Mouse (Mus musculus) hindbrain, embryonic 15.5 days (tissue): Measurements from ENCODE around the gene Krtap24-1. TPM values are rescaled to one million over a fixed set of nuclear protein-coding genes. Genes with fewer than 3 reads are reported as not detected.

ENCODE experiments used
- ATAC-seq: fragments of 200-750 bp; cut with Nextera tagmentation; 2 replicates; pipeline ENCODE4 v1.8.0; 2017; ENCODE audit warnings: low read depth, moderate number of reproducible peaks, moderate TSS enrichment; ENCODE audit not compliant: low FRiP score
- H3K27ac ChIP-seq: fragments of 300-500 bp; sonication (generic); replicated peaks from 2 replicates; pipeline ENCODE4 v1.5.1; 2015; ENCODE audit warnings: mild to moderate bottlenecking, inconsistent platforms
- H3K27me3 ChIP-seq: fragments of 300-500 bp; sonication (generic); 2 replicates; pipeline ENCODE4 v1.6.1; 2015; ENCODE audit warnings: control low read depth, inconsistent platforms
- H3K36me3 ChIP-seq: fragments of 300-500 bp; sonication (generic); 2 replicates; pipeline ENCODE4 v1.6.1; 2015; ENCODE audit warnings: control low read depth, inconsistent platforms
- H3K4me1 ChIP-seq: fragments of 300-500 bp; sonication (generic); replicated peaks from 2 replicates; pipeline ENCODE4 v1.6.1; 2015; ENCODE audit warnings: control low read depth, inconsistent platforms
- H3K4me2 ChIP-seq: fragments of 300-500 bp; sonication (generic); 2 replicates; pipeline ENCODE4 v1.6.1; 2015; ENCODE audit warnings: moderate library complexity, mild to moderate bottlenecking, inconsistent platforms
- H3K4me3 ChIP-seq: fragments of 300-500 bp; sonication (generic); 2 replicates; pipeline ENCODE4 v1.5.1; 2015; ENCODE audit warnings: mild to moderate bottlenecking, inconsistent platforms
- H3K9ac ChIP-seq: fragments of 300-500 bp; sonication (generic); 2 replicates; pipeline ENCODE4 v1.6.1; 2015; ENCODE audit warnings: inconsistent platforms
- H3K9me3 ChIP-seq: fragments of 300-500 bp; sonication (generic); 2 replicates; pipeline ENCODE4 v1.6.1; 2016; ENCODE audit warnings: control low read depth, inconsistent platforms
- WGBS: fragments of 180-500 bp; shearing (Covaris S2); methylation state at CpG from one replicate; pipeline ENCODE4 v1.1.7; 2015; 5-methylcytosine and 5-hydroxymethylcytosine counted together
- polyA plus RNA-seq: library from polyadenylated mRNA; unstranded; fragments of >200 nt; fragmentation: Nextera tagmentation; extraction: Ambion mirVana; gene quantifications from 2 replicates; pipeline ENCODE4 v1.2.1, GENCODE M21; 2015

Gene Krtap24-1
- polyA plus RNA-seq, 1 experiment from 2014 or later, result not detected

DNA sequence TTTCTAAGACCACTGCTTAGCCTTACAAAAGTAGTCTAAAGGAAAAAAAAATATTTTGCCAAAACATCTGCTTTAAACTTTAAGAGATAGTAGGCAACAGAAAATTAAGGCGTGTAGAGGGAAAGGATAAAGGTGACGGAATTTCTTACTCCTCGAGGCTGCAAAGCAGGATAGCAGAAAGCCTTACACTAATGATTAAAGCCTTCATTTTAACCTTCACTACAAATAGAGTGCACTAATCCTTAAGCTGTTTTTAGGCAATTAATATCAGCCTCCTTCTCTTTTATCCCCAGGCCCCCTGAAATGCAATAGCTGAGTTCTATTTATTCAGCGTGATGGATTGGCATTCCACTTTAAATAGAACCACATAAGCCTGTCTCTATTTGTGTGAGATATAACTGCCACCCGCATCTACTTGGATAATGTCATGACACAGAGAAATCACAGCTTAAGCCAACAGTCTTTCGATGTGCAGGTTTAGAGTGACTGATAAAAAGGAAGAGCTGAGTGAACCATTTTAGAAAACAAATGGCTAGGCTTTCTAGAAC is 50.4 kb downstream of the Krtap24-1 start:
- H3K4me2 ChIP-seq, result no peak overlapping the region
- no peaks in the 10 kb centered on the region for H3K27me3 ChIP-seq
- H3K27ac ChIP-seq, result no peak overlapping the region
- H3K9me3 ChIP-seq, result no peaks in the 10 kb centered on the region
- H3K4me3 ChIP-seq, result no peak overlapping the region
- H3K4me1 ChIP-seq, result no peaks in the 10 kb centered on the region
- no peaks in the 10 kb centered on the region for H3K36me3 ChIP-seq
- H3K9ac ChIP-seq, result no peak overlapping the region
- no peak for ATAC-seq
- WGBS, result 61% methylated on average over 6 of the region's 6 CpGs

Other genes with a start within 250 kb of the Krtap24-1 start
- not detected in 2 replicates for gene Cldn17, start 105.3 kb downstream of the Krtap24-1 start, polyA plus RNA-seq
- not detected in 2 replicates for gene Cldn8, start 49.1 kb downstream of the Krtap24-1 start, polyA plus RNA-seq
- not detected in 2 replicates for gene 2310079G19Rik, start 15.4 kb upstream of the Krtap24-1 start, polyA plus RNA-seq
- not detected in 2 replicates for gene Krtap26-1, start 35.5 kb upstream of the Krtap24-1 start, polyA plus RNA-seq
- gene Krtap27-1, start 59.4 kb upstream of the Krtap24-1 start, polyA plus RNA-seq, result not detected in 2 replicates
- not detected in 2 replicates for gene 2310061N02Rik, start 95.7 kb upstream of the Krtap24-1 start, polyA plus RNA-seq
- not detected in 2 replicates for gene Krtap13-1, start 116.6 kb upstream of the Krtap24-1 start, polyA plus RNA-seq
- not detected in 2 replicates for gene Krtap13, start 139.4 kb upstream of the Krtap24-1 start, polyA plus RNA-seq
- not detected in 2 replicates for gene 2310034C09Rik, start 146.6 kb upstream of the Krtap24-1 start, polyA plus RNA-seq
- gene 2310057N15Rik, start 161.9 kb upstream of the Krtap24-1 start, polyA plus RNA-seq, result not detected in 2 replicates
- gene Gm5965, start 165.6 kb upstream of the Krtap24-1 start, polyA plus RNA-seq, result not detected in 2 replicates
- not detected in 2 replicates for gene Gm20741, start 199.9 kb upstream of the Krtap24-1 start, polyA plus RNA-seq
- gene Krtap15, start 207.9 kb upstream of the Krtap24-1 start, polyA plus RNA-seq, result not detected in 2 replicates
- not detected in 2 replicates for gene Krtap14, start 213.9 kb upstream of the Krtap24-1 start, polyA plus RNA-seq